Mouse (Mus musculus): ENCODE measurements at regions not wholly inside any gene's neighbourhood (a gene's known extent, or its start where the extent isn't known, plus 50 kb on each side); places are given as distances from the start of the nearest gene placed in this dataset.

- Histone ChIP-seq H3K27me3 (ENCODE audit: control insufficient read depth, insufficient read depth, low read length) (no peaks in the 10 kb centered on the region), H3K27ac (ENCODE audit: control insufficient read depth, insufficient read depth, low read length) (no peak overlapping the region), H3K4me3 (ENCODE audit: control insufficient read depth, insufficient read depth, low read length) (no peak overlapping the region), H3K36me3 (ENCODE audit: control insufficient read depth, insufficient read depth, low read length) (no peaks in the 10 kb centered on the region), H3K4me1 (replicated peaks; ENCODE audit: control insufficient read depth, insufficient read depth, low read length) (no peaks in the 10 kb centered on the region)
- 87% methylated on average over 5 of the region's 5 CpGs for WGBS
- TF ChIP-seq POLR2A (IDR thresholded peaks at IDR 0.05; ENCODE audit: control insufficient read depth, extremely low read depth, insufficient read depth, low read length, poor library complexity) (no peak), CTCF (IDR thresholded peaks at IDR 0.05; ENCODE audit: borderline replicate concordance, control insufficient read depth, extremely low read depth, insufficient read depth, low read length, poor library complexity) (no peak)
- no peak for DNase-seq
These were observed 53.8 kb upstream of the Ezh2 start for GRCm38 (mm10) chr6:47648899-47649298.

GRCm38 (mm10) chr6:47648316-47648715, 53.2 kb upstream of the Ezh2 start:
- Histone ChIP-seq H3K4me3 (ENCODE audit: control insufficient read depth, insufficient read depth, low read length) (no peak overlapping the region), H3K36me3 (ENCODE audit: control insufficient read depth, insufficient read depth, low read length) (no peaks in the 10 kb centered on the region), H3K27ac (ENCODE audit: control insufficient read depth, insufficient read depth, low read length) (no peak overlapping the region), H3K27me3 (ENCODE audit: control insufficient read depth, insufficient read depth, low read length) (no peaks in the 10 kb centered on the region), H3K4me1 (replicated peaks; ENCODE audit: control insufficient read depth, insufficient read depth, low read length) (no peaks in the 10 kb centered on the region)
- no peak for TF ChIP-seq POLR2A (IDR thresholded peaks at IDR 0.05; ENCODE audit: control insufficient read depth, extremely low read depth, insufficient read depth, low read length, poor library complexity)
- no peak for TF ChIP-seq CTCF (IDR thresholded peaks at IDR 0.05; ENCODE audit: borderline replicate concordance, control insufficient read depth, extremely low read depth, insufficient read depth, low read length, poor library complexity)
- DNase-seq, result no peak
- WGBS, result 97% methylated on average over 7 of the region's 7 CpGs

GRCm38 (mm10) chr6:47647876-47648275, 52.7 kb upstream of the Ezh2 start:
- H3K4me1 ChIP-seq (replicated peaks; ENCODE audit: control insufficient read depth, insufficient read depth, low read length), result no peaks in the 10 kb centered on the region
- H3K27me3 ChIP-seq (ENCODE audit: control insufficient read depth, insufficient read depth, low read length), result no peaks in the 10 kb centered on the region
- WGBS, result 93% methylated on average over 8 of the region's 8 CpGs
- no peaks in the 10 kb centered on the region for H3K36me3 ChIP-seq (ENCODE audit: control insufficient read depth, insufficient read depth, low read length)
- H3K27ac ChIP-seq (ENCODE audit: control insufficient read depth, insufficient read depth, low read length), result no peak overlapping the region
- TF ChIP-seq CTCF (IDR thresholded peaks at IDR 0.05; ENCODE audit: borderline replicate concordance, control insufficient read depth, extremely low read depth, insufficient read depth, low read length, poor library complexity), result no peak
- TF ChIP-seq POLR2A (IDR thresholded peaks at IDR 0.05; ENCODE audit: control insufficient read depth, extremely low read depth, insufficient read depth, low read length, poor library complexity), result no peak
- H3K4me3 ChIP-seq (ENCODE audit: control insufficient read depth, insufficient read depth, low read length), result no peak overlapping the region
- DNase-seq, result no peak

GRCm38 (mm10) chr6:47646731-47647567, 51.8 kb upstream of the Ezh2 start:
- Histone ChIP-seq H3K4me1 (replicated peaks; ENCODE audit: control insufficient read depth, insufficient read depth, low read length) (no peaks in the 10 kb centered on the region), H3K4me3 (ENCODE audit: control insufficient read depth, insufficient read depth, low read length) (no peak overlapping the region), H3K27me3 (ENCODE audit: control insufficient read depth, insufficient read depth, low read length) (no peaks in the 10 kb centered on the region), H3K36me3 (ENCODE audit: control insufficient read depth, insufficient read depth, low read length) (no peaks in the 10 kb centered on the region), H3K27ac (ENCODE audit: control insufficient read depth, insufficient read depth, low read length) (no peak overlapping the region)
- WGBS, result 86% methylated on average over 14 of the region's 14 CpGs
- DNase-seq, result no peak
- TF ChIP-seq CTCF (IDR thresholded peaks at IDR 0.05; ENCODE audit: borderline replicate concordance, control insufficient read depth, extremely low read depth, insufficient read depth, low read length, poor library complexity) (no peak), POLR2A (IDR thresholded peaks at IDR 0.05; ENCODE audit: control insufficient read depth, extremely low read depth, insufficient read depth, low read length, poor library complexity) (no peak)

DNA sequence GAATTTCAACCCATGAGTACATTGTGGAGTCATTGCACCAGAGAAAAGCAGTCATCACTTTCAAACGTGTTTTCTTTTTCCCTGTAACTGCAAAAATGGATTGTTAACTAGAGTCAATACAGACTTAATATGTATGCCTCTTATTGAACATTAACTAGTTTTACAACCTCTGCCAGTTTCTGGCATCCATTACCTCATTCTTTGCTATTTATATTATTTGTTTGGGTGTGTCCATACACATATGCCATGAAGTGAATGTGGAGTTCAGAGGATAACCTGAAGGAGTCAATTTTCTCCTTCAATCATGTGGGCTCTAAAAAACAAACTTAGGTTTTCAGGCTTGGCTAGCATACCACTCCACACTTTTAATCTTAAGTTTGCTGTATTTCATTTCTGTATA, 50.9 kb upstream of the Ezh2 start:
- no peak for TF ChIP-seq CTCF (IDR thresholded peaks at IDR 0.05; ENCODE audit: borderline replicate concordance, control insufficient read depth, extremely low read depth, insufficient read depth, low read length, poor library complexity)
- TF ChIP-seq POLR2A (IDR thresholded peaks at IDR 0.05; ENCODE audit: control insufficient read depth, extremely low read depth, insufficient read depth, low read length, poor library complexity), result no peak
- WGBS, result 95% methylated on average over 1 of the region's 1 CpGs
- H3K4me3 ChIP-seq (ENCODE audit: control insufficient read depth, insufficient read depth, low read length), result no peak overlapping the region

More for the DNA sequence above, 50.9 kb upstream of the Ezh2 start:
- Histone ChIP-seq H3K4me1 (replicated peaks; ENCODE audit: control insufficient read depth, insufficient read depth, low read length) (no peaks in the 10 kb centered on the region), H3K27me3 (ENCODE audit: control insufficient read depth, insufficient read depth, low read length) (no peaks in the 10 kb centered on the region), H3K36me3 (ENCODE audit: control insufficient read depth, insufficient read depth, low read length) (no peaks in the 10 kb centered on the region), H3K27ac (ENCODE audit: control insufficient read depth, insufficient read depth, low read length) (no peak overlapping the region)
- no peak for DNase-seq

Measured in thymus, adult 2 months (tissue).